Mouse (Mus musculus) bone marrow macrophage, adult 2 months (primary cell): ENCODE measurements around the gene Fbxo36.

Experiments used
- CTCF ChIP-seq: IDR thresholded peaks from 2 replicates; pipeline ENCODE4 v1.5.1; 2012; ENCODE audit warnings: low read depth, mild to moderate bottlenecking, low read length, moderate library complexity
- POLR2A ChIP-seq: IDR thresholded peaks from 2 replicates; pipeline ENCODE4 v1.6.1; 2012; ENCODE audit warnings: mild to moderate bottlenecking, low read depth, low read length, borderline replicate concordance

GRCm38 (mm10) chr1:84866231-84866630 lies 26.6 kb downstream of the Fbxo36 start:
- TF ChIP-seq POLR2A: no peak
- TF ChIP-seq CTCF: no peak
